Mouse (Mus musculus) embryonic stem cell, embryonic (primary cell): Measurements from ENCODE around the gene Trf.

Experiments used
- CTCF ChIA-PET, 4 experiments: fragments of 300-600 bp in 2 of 4; fragments of 350-600 bp in 2 of 4; sonication (Branson Sonifier 250); formaldehyde crosslinking; loops; one replicate each; lab custom pipeline; 2022; ENCODE audit warnings: inconsistent platforms in 2 of 4; lab: Charles Lee
- POLR2A ChIA-PET, 4 experiments: fragments of 300-600 bp in 2 of 4; fragments of 350-600 bp in 2 of 4; sonication (Branson Sonifier 250); formaldehyde crosslinking; loops; one replicate each; lab custom pipeline; 2022; ENCODE audit warnings: antibody characterized with exemption in 4 of 4, inconsistent platforms in 1 of 4; lab: Charles Lee

Gene Trf

GRCm38 (mm10) chr9:103230151-103230951 lies at the start of gene Trf, which contains the start of gene Gm20425:
TSS of gene Trf (minus strand) at chr9:103230444.
TSS of gene Gm20425 (minus strand) at chr9:103230307.
- CTCF ChIA-PET, result interaction anchor here in 3 of 4 experiments (0.6 to 3.5 kb wide), 7 partner anchors 23 to 587 kb away, joined by 3 to 20 read pairs (median 4); no protein-coding TSS in a partner anchor
- POLR2A ChIA-PET, result interaction anchor here in 3 of 4 experiments (0.5 to 2.5 kb wide), 15 partner anchors 8 to 822 kb away, joined by 3 to 14 read pairs (median 3); partner anchors contain the start of genes 1300017J02Rik (in 3 of the 3) and Topbp1 (in 3 of the 3)

GRCm38 (mm10) chr9:103276876-103277275 lies 46.6 kb upstream of the Trf start:
- ChIA-PET POLR2A (interaction anchor here in 3 of 4 experiments (0.5 to 1.1 kb wide), 4 partner anchors 26 to 1029 kb away, joined by 3 to 8 read pairs (median 4); no protein-coding TSS in a partner anchor), CTCF (interaction anchor here in 2 of 4 experiments (0.6 to 0.8 kb wide), 3 partner anchors 17 to 185 kb away, joined by 3 to 5 read pairs (median 3); no protein-coding TSS in a partner anchor)

GRCm38 (mm10) chr9:103275676-103276075 lies 45.4 kb upstream of the Trf start:
- ChIA-PET CTCF (no interaction called here), POLR2A (interaction anchor here in 1 of 4 experiments (1.2 kb wide), 1 partner anchor 23 kb away, joined by 3 read pairs; no protein-coding TSS in a partner anchor)

GRCm38 (mm10) chr9:103274819-103275218 lies 44.6 kb upstream of the Trf start:
- POLR2A ChIA-PET, result no interaction called here

GRCm38 (mm10) chr9:103271104-103271503 lies 40.9 kb upstream of the Trf start:
- CTCF ChIA-PET, result no interaction called here

More at GRCm38 (mm10) chr9:103274819-103275218, 44.6 kb upstream of the Trf start:
- CTCF ChIA-PET, result no interaction called here

GRCm38 (mm10) chr9:103265778-103266177 lies 35.5 kb upstream of the Trf start:
- ChIA-PET CTCF (interaction anchor here in 1 of 4 experiments (1.0 kb wide), 1 partner anchor 13 kb away, joined by 3 read pairs; no protein-coding TSS in a partner anchor), POLR2A (no interaction called here)

More at GRCm38 (mm10) chr9:103271104-103271503, 40.9 kb upstream of the Trf start:
- POLR2A ChIA-PET, result no interaction called here

- CTCF ChIA-PET, result interaction anchor here in 2 of 4 experiments (0.7 kb wide), 2 partner anchors 15 to 45 kb away, joined by 3 read pairs; no protein-coding TSS in a partner anchor
- POLR2A ChIA-PET, result interaction anchor here in 2 of 4 experiments (0.6 to 1.6 kb wide), 7 partner anchors 11 to 472 kb away, joined by 3 to 4 read pairs (median 3); partner anchors contain the start of genes Gm20425 (in 1 of the 2) and Trf (in 1 of the 2)
Observed at GRCm38 (mm10) chr9:103252906-103253305, 22.7 kb upstream of the Trf start.

GRCm38 (mm10) chr9:103248618-103249017 lies 18.4 kb upstream of the Trf start:
- CTCF ChIA-PET, result interaction anchor here in 2 of 4 experiments (0.6 to 1.2 kb wide), 2 partner anchors 54 to 1978 kb away, joined by 3 to 6 read pairs; no protein-coding TSS in a partner anchor
- POLR2A ChIA-PET, result no interaction called here

- POLR2A ChIA-PET, result interaction anchor here in 1 of 4 experiments (1.3 kb wide), 1 partner anchor 36 kb away, joined by 3 read pairs; no protein-coding TSS in a partner anchor
- CTCF ChIA-PET, result interaction anchor here in 2 of 4 experiments (0.6 to 1.0 kb wide), 2 partner anchors 20 to 523 kb away, joined by 3 read pairs; no protein-coding TSS in a partner anchor
Observed at GRCm38 (mm10) chr9:103246526-103247168, 16.4 kb upstream of the Trf start.

GRCm38 (mm10) chr9:103243640-103244039 lies 13.4 kb upstream of the Trf start:
- CTCF ChIA-PET, result interaction anchor here in 1 of 4 experiments (0.6 kb wide), 1 partner anchor 74 kb away, joined by 4 read pairs; no protein-coding TSS in a partner anchor
- POLR2A ChIA-PET, result interaction anchor here in 3 of 4 experiments (0.7 to 1.0 kb wide), 3 partner anchors 55 to 230 kb away, joined by 3 to 4 read pairs (median 3); partner anchors contain the start of genes 1300017J02Rik (in 1 of the 3) and Topbp1 (in 1 of the 3)

GRCm38 (mm10) chr9:103241206-103241605 lies 11.0 kb upstream of the Trf start:
- ChIA-PET CTCF (no interaction called here), POLR2A (no interaction called here)

- ChIA-PET POLR2A (interaction anchor here in 1 of 4 experiments (0.6 to 1.3 kb wide), 2 partner anchors 11 to 14 kb away, joined by 3 to 5 read pairs; no protein-coding TSS in a partner anchor), CTCF (no interaction called here)
Observed at GRCm38 (mm10) chr9:103239471-103239870, 9.2 kb upstream of the Trf start.

GRCm38 (mm10) chr9:103234565-103235165 lies 4.4 kb upstream of the Trf start:
- CTCF ChIA-PET, result no interaction called here
- POLR2A ChIA-PET, result no interaction called here

- CTCF ChIA-PET, result no interaction called here
Observed at GRCm38 (mm10) chr9:103234059-103234458, 3.8 kb upstream of the Trf start.

GRCm38 (mm10) chr9:103233006-103233395 lies 2.8 kb upstream of the Trf start:
- CTCF ChIA-PET, result interaction anchor here in 1 of 4 experiments (1.4 kb wide), 1 partner anchor 25 kb away, joined by 3 read pairs; no protein-coding TSS in a partner anchor
- POLR2A ChIA-PET, result no interaction called here

More at GRCm38 (mm10) chr9:103234059-103234458, 3.8 kb upstream of the Trf start:
- POLR2A ChIA-PET, result no interaction called here

- ChIA-PET POLR2A (interaction anchor here in 2 of 4 experiments (0.5 to 0.6 kb wide), 2 partner anchors 8 to 127 kb away, joined by 3 read pairs; no protein-coding TSS in a partner anchor), CTCF (interaction anchor here in 1 of 4 experiments (1.4 kb wide), 1 partner anchor 24 kb away, joined by 3 read pairs; no protein-coding TSS in a partner anchor)
Observed at GRCm38 (mm10) chr9:103232232-103233005, 2.2 kb upstream of the Trf start.
